Mouse (Mus musculus) ovary, postnatal 10 days (tissue): Measurements from ENCODE around the gene BC030500.

Experiments used
- DNase-seq: peaks from one replicate; pipeline ENCODE4 v3.0.0; 2022; ENCODE audit warnings: low spot score

The BC030500 gene

DNA sequence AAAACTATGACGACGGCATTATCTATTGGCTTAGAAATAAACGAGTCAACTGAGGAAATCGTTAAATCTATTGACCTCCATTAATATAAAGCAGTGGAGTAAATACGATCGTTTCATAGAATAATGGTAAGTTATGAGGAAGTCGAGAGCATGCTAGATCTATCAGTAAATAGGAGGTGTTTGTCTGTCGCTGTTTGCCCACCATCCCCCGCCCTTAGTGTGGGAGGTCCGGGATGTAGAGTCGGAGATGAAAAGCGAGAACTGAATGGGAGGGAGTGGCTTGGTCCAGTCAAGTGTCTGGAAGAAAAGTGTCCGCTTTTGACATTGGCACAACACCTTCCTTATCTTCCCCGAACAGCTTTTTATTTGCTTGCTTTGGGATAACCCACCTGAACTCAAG is at the start of gene BC030500:
Gene BC030500, plus strand, starts transcription at position 79 of the 400 bp plus-strand sequence.
- DNase-seq = no peak

DNA sequence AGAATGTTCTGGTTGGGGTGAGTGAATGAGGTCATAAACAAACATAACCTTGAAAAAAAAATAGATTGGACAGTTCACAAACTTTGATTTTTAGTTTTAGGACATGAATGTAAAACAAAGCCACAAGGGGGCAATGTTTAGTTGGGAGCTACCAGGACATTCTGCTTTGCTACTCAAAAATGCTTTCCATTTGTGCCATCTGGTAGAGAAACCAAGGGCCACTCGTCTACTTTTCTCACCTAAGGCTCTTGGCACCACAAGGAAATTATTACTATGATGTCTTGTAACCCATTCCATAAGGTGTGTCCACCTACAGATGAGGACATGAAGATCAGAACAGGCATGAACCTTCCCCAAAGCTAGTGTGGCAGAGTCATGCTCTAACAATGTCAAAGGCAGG is 25.1 kb upstream of the BC030500 start:
- no peak for DNase-seq

DNA sequence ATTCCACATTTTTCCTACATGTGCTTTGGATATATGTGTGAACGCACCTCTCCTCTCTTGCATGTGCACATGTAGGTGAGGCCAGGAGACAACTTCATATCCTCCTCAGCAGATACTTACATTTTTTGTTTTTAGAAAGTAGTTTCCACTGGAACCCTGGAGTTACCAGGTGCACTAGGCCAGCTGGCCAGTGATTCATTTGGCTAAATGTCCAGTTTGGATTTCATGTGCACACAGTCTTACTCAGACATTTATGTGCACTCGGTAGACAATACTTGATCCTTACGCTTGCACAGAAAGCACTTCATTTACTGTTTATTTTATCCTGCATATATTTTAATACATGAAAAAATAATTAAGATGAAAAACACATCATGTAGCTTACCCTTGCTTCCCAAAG is 21.0 kb upstream of the BC030500 start:
- DNase-seq = no peak

DNA sequence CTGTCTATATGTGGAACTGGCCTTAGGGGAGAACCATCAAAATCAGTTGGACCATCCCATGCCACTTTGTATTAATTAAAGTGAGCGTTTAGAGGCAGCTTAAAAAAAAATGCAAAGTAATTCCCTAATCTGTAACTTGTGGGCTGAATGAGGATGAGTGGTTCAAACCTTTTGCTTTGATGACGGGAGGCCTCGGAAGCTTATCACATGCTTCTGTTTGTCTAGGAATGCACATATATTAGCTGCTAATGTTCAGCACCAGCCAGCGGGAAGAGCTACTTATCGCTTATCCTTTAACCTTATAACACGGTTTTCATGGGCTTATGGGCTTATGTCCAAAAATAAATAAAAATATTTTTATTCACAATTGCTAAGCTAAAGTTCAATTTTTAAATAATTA is 15.6 kb upstream of the BC030500 start:
- DNase-seq = no peak

DNA sequence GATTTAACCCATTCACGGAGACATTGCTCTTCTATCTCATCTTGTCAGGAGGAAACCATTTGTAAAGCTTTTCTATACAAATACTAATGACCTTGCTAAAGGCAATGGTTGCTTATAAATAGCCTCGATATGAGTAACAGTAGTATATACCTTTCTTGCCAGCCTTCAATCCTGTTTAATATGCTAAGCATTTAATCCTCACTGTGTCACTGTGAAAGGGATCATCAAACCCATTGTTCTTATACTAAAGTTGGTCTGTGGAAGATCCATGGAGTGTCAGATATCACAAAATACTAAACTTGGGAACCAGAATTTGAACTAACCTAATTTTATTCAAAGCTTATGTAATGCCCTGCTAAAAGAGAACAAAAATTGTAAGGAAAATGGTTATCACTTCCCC is 7.1 kb upstream of the BC030500 start:
- DNase-seq = no peak

DNA sequence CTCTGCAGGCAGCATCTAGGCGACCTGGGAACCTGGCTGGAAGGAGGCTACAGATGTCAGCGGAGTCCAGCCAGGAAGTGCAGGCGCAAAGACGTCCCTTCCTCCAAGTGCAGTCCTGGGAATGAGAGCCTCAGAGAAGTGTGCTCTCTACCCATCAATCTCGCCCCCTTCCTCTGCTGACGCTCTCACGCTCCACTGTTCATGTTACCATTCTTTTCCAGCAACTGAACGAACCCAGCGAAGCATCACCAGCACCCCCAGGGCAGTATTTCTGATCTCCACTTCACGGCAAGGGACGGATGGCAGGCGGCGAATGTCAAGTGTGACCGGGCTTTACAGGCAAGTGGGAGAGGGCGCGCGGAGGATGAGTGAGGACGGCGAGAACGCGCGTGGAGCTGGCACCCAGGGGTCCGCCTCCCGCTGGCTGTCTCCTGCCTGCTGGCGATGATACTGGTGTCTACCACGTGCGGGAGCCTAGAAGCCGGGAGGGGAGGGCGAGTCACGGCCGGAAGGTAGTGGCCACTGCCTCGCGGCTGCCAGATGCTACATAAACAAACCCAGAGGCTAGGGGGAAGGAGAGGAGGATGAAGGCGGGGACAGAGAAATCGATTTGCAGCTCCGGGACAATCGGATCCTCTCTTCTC is 763 bp downstream of the BC030500 start, which contains the start of gene Galntl6:
Gene Galntl6, minus strand, starts transcription at position 445 of the 644 bp plus-strand sequence.
- DNase-seq = no peak

DNA sequence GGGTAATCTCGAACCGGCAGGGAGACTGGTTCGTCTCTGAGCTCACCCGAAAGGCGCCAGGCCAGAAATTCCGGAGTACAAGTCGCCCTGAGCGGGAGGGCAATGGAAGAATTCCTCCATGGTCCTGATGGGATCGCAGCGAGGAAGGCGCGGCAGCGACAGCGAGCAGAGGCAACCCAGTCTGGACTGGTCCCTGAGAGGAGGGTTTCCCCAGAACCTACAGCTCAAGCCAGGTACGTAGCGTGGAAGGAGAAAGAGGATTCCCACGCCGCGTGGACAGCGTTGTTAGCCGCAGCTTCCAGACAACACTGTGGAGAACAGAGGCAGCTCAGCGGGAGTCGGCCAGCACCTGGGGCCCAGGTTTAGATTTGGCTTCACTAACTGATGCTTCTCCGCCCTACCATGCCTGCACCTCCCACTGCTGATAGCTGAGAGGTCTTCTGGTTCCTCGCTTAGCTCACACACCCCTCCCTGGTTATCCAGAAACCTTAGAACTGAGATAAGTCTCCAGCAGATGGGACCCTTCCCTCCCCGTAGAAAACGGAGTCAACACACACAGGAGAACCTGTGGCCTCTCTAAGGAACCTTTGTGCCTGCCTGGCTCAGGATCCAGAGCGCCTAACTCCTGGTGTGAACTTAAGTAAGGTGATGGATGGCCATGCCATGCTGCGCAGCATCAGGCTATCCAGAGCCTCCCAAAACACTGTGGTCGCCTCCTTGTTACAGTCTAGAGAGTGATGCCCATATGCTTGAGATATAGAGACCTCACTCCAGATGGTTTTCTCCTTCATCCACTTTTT is 1.5 kb downstream of the BC030500 start:
- no peak for DNase-seq

DNA sequence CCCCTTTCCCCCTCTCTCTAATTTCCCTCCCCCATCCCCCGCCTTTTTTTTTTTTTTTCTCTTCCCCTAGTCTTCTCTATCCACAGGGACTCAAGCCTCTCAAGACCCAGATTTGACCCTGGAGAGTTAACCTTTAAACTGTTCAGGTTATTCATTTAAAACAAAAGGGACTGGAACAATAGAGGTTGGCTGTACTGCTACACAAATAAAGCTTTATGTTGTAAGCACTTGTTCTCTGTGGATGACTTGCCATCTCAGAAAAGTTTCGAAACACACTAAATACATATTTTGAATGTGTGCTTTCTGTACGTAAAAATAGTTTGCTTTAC is 2.0 kb downstream of the BC030500 start:
- DNase-seq = no peak

DNA sequence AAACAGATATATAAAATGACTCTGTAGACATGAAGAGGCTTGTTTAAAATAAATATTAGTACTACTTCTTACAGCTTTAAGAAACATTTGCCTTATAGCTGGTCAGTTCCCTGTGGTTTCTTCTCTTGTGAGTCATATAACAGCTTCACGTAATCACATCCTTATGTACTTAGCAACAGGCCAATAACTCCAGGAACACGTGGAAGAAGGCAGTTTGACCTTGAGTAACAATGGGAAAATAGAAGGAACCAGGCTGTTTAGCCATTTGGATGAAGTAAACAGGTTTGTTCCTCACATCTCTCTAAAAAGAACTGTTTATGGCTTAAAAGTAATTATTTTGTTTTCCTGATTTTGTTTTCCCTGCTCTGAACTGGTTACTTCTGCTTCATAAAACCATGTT is 3.6 kb downstream of the BC030500 start:
- no peak for DNase-seq

DNA sequence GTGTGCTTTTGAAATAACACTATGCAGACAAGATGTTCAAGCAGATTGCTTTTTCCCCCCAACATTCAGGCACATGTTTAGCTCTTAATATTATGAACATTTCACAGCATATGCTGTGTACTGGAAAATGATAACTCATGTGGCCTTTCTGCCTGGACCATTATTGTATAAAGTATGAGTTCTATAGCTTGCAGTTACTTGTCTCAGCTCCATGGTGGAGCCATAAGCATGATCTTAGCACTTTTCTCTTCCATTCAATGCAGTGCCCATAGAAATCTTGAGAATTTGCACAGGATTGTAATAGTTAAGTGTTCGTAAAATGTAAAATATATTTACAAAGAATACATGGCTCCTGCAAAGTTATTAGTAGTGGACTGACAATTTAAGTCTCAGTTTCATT is 19.5 kb downstream of the BC030500 start:
- DNase-seq = no peak

DNA sequence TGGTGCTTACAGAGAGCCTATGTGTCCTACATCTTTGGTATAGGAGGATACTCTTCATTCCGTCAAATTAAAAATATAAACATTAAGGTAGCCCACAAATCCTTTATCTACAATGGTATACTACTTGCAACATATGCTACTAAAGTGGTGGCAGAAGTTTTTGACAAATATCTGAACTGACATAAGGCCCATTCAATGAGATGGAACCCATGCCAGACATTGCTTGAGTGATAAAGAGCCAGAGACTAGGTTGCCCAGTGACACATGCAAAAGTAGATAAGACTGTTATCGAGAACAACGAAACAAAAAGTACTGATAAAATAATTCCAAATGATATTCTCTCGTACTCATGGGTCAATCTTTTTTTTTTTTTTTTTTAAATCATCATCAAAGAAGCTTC is 32.2 kb downstream of the BC030500 start:
- no peak for DNase-seq

DNA sequence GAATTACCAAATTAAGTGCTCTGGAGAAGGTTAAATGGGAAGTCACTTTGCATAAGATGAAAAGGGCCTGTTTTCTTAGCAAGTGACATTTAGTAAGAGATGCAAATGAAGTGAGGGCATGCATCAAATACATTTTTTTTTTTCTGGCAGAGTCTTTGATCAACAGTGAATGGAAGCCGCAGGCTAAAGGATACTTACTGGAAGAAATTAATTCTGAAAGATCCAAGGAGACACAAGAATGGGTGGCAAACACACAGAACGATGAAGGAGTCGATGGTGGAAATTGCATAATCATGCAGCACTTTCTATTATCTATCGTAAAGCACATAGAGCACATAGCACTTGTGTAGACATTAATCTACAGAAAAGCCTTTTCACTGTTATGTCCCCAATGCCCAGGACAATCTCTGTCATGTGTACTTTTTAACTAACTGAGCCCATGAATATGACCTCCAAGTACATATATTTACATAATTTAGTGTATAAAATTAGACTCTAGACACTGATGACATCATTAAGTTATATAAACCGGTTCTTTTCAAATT is 45.7 kb downstream of the BC030500 start:
- no peak for DNase-seq
